Mouse (Mus musculus): ENCODE measurements at regions not wholly inside any gene's neighbourhood (a gene's known extent, or its start where the extent isn't known, plus 50 kb on each side); places are given as distances from the start of the nearest gene placed in this dataset.
"Not testable (repeated sequence)": the region's sequence is repeated elsewhere in the genome, so short reads cannot be mapped to it uniquely, and the experiment has no call there.

DNA sequence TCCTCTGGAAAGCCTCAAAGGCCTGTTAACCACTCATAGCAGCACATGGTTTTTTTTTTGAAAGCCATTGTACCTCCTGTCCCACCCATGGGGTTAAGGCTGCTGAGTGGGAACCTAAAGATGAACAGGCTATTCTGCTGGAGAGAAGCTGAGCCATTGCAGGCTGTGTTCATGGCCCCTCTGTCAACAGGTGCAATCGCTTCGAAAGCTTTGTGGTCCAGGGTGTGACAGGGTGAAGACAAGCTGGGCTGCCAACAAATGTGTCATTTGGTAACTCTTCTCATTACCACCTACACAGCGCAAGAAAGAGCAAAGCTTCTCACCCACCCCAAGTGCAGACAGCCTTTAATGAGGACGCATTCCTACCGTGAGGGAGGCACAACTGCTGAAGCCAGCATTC, 228.1 kb upstream of the Pik3r1 start:
- 70% methylated on average over 5 of the region's 5 CpGs for WGBS (ENCODE audit: insufficient replicate concordance)
- no peaks in the 10 kb centered on the region for H3K9me3 ChIP-seq (replicated peaks)
- no peaks in the 10 kb centered on the region for H3K4me1 ChIP-seq (replicated peaks)
- no peak for DNase-seq
- H3K9ac ChIP-seq = no peak overlapping the region
- no peaks in the 10 kb centered on the region for H3K27me3 ChIP-seq
- no peaks in the 10 kb centered on the region for H3K36me3 ChIP-seq
- no peak overlapping the region for H3K4me2 ChIP-seq
- no peak overlapping the region for H3K4me3 ChIP-seq (replicated peaks)
- no peak overlapping the region for H3K27ac ChIP-seq
- no peak for ATAC-seq (ENCODE audit: low read depth)

DNA sequence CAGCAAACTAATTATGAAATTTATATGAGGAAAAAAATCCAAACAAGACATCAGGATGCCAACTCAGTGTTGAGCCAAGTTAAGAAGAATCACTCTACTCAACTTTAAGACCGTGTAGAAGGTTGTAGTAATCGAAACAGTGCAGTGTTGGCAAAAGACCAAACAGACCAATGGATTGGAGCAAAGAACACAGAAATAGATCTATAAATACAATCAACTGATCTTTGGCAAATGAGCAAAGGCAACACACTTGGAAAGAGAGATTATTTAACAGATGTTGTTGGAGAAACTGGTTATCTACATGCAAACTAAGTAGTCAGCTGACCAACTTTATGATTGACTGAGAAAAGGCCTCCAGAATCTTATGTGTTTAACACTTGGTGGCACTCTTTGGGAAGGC, 229.4 kb upstream of the Pik3r1 start:
- ATAC-seq (ENCODE audit: low read depth) (no peak), DNase-seq (no peak)
- Histone ChIP-seq H3K4me2 (no peak overlapping the region), H3K36me3 (no peaks in the 10 kb centered on the region), H3K4me3 (replicated peaks) (no peak overlapping the region), H3K4me1 (replicated peaks) (no peaks in the 10 kb centered on the region), H3K9me3 (replicated peaks) (no peaks in the 10 kb centered on the region), H3K27me3 (no peaks in the 10 kb centered on the region), H3K27ac (no peak overlapping the region), H3K9ac (no peak overlapping the region)
- 76% methylated on average over 2 of the region's 2 CpGs for WGBS (ENCODE audit: insufficient replicate concordance)

DNA sequence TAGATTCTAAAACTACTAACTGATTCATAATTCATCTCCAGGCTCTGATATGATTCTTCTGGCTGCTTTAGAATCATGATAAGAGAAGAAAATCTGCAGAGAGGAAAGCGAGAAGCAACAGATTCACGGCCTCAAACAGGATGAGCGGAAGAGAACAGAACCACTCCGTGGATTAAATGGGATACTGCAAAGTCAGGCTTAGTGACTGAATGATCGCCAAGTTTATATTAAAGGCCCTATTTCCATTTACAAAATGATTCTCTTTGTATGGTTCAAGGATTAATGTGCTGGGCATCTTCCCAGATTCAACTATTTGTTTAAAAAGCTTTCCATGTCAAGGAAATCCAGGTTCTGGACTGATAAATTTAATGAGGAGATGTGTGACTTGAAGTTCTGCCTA, 238.5 kb upstream of the Pik3r1 start:
- Histone ChIP-seq H3K27ac (no peak overlapping the region), H3K27me3 (no peaks in the 10 kb centered on the region), H3K9me3 (replicated peaks) (no peaks in the 10 kb centered on the region), H3K9ac (no peak overlapping the region), H3K36me3 (no peaks in the 10 kb centered on the region), H3K4me1 (replicated peaks) (no peaks in the 10 kb centered on the region), H3K4me3 (replicated peaks) (no peak overlapping the region), H3K4me2 (no peak overlapping the region)
- DNase-seq (no peak), ATAC-seq (ENCODE audit: low read depth) (no peak)
- 70% methylated on average over 5 of the region's 5 CpGs for WGBS (ENCODE audit: insufficient replicate concordance)

DNA sequence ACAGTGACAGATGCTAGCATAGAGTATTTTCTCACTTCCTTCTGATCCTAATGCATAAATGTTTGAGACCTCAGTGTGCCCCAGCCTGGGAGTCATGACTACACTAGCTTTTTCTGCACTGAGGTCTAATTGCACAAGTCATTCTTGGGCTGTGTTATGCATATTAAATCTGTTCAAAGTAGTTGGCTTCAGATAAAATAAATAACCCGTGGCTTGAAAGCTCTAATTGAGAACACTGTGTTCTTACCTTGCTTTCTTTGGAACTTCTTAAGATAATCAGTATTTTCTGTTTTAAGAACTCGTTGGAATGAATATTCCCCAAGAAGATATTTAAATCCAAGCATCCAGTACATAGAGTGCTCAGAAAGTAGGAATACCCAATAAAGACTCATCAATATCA, 243.9 kb upstream of the Pik3r1 start:
- H3K4me3 ChIP-seq (replicated peaks) = no peak overlapping the region
- no peaks in the 10 kb centered on the region for H3K9me3 ChIP-seq (replicated peaks)
- no peaks in the 10 kb centered on the region for H3K4me1 ChIP-seq (replicated peaks)
- WGBS (ENCODE audit: insufficient replicate concordance) = 49% methylated on average over 2 of the region's 2 CpGs
- no peak overlapping the region for H3K4me2 ChIP-seq
- H3K9ac ChIP-seq = no peak overlapping the region
- ATAC-seq (ENCODE audit: low read depth) (no peak), DNase-seq (no peak)
- no peaks in the 10 kb centered on the region for H3K27me3 ChIP-seq
- no peak overlapping the region for H3K27ac ChIP-seq
- no peaks in the 10 kb centered on the region for H3K36me3 ChIP-seq

DNA sequence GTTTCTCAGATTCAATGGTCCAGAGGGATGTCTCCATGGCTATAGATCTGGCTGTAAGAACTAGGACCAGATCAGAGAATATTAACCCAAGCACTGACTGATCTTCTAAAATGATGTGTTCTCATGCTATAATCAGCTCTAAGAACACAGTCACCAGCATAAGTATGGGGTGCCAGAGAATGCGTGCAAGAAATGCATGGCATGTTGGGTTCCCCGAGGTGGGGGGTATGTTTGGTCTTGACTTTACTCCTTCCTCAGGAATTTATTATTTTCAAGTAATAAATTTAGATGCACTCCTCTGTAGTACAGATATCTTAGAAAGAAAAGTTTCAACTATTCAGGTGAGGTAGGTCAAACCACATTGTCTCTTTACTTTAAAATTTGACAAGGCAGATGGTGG, 246.5 kb upstream of the Pik3r1 start:
- Histone ChIP-seq H3K9me3 (replicated peaks) (no peaks in the 10 kb centered on the region), H3K4me2 (no peak overlapping the region), H3K27ac (no peak overlapping the region), H3K36me3 (no peaks in the 10 kb centered on the region), H3K4me3 (replicated peaks) (no peak overlapping the region), H3K4me1 (replicated peaks) (no peaks in the 10 kb centered on the region), H3K27me3 (no peaks in the 10 kb centered on the region), H3K9ac (no peak overlapping the region)
- 77% methylated on average over 2 of the region's 2 CpGs for WGBS (ENCODE audit: insufficient replicate concordance)
- DNase-seq (no peak), ATAC-seq (ENCODE audit: low read depth) (no peak)

DNA sequence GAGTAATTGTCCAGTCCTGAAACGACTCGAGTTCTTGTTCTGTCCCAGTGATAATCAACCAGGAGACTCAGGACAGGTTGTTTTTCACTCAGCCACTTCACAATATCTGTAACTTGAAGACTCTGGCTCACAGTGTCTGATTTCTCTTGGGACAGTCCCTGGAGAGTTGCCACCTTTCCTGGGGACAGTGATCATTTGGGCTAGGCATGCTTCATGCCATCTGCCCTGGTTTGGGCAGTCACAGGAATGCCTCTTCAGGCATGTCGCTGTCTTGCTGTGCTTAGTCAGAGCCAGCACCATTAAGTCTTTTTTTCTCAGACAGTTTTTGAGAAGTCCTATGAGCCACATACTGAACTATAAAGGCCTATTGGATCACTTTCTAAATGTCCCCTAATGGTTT, 246.9 kb upstream of the Pik3r1 start:
- Histone ChIP-seq H3K36me3 (no peaks in the 10 kb centered on the region), H3K9ac (no peak overlapping the region), H3K27me3 (no peaks in the 10 kb centered on the region), H3K9me3 (replicated peaks) (no peaks in the 10 kb centered on the region), H3K4me1 (replicated peaks) (no peaks in the 10 kb centered on the region), H3K4me3 (replicated peaks) (no peak overlapping the region), H3K4me2 (no peak overlapping the region), H3K27ac (no peak overlapping the region)
- ATAC-seq (ENCODE audit: low read depth) (no peak), DNase-seq (no peak)
- 66% methylated on average over 3 of the region's 3 CpGs for WGBS (ENCODE audit: insufficient replicate concordance)

DNA sequence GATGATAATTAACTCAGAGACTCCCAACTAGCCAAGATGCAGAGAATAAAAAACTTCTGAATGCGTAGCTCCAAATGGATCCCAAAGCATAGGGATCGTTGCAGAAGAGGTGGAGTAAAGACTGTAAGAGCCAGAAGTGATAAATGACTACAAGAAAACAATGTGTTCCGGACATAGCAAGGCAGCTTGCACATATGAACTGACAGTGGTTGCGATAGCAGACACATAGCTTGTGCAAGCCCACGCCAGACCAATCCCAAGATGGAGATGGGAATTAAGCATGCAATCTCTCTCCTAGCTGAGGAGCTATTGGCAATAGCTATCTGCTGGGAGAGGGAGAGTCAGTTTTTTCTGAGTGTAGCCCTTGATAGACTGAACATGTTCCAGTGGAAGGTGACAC, 248.5 kb upstream of the Pik3r1 start:
- no peaks in the 10 kb centered on the region for H3K9me3 ChIP-seq (replicated peaks)
- 70% methylated on average over 5 of the region's 5 CpGs for WGBS (ENCODE audit: insufficient replicate concordance)
- no peak overlapping the region for H3K27ac ChIP-seq
- DNase-seq = no peak
- no peaks in the 10 kb centered on the region for H3K27me3 ChIP-seq
- no peak overlapping the region for H3K4me3 ChIP-seq (replicated peaks)
- ATAC-seq (ENCODE audit: low read depth) = no peak
- H3K4me1 ChIP-seq (replicated peaks) = no peaks in the 10 kb centered on the region
- H3K4me2 ChIP-seq = no peak overlapping the region
- H3K9ac ChIP-seq = no peak overlapping the region
- no peaks in the 10 kb centered on the region for H3K36me3 ChIP-seq

DNA sequence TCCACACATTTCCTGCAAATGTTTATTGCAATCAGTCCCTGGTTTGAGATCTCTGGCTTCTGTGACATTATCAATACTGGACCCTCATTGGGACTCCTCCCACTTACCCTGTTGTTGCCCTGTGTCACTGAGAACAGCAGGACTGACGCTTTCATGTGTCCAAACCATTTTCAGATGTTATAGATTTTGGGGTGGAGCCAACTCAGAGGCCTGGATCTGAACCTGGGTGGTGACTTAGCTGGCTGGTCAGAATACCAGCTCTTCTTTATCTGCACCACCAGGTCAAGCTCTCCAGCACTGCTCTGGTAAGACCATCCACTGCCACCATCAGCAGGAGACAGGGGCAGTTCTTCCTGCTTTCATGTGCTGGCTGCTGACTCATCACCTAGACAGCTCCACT, 254.3 kb upstream of the Pik3r1 start:
- Histone ChIP-seq H3K4me3 (replicated peaks) (no peak overlapping the region), H3K9ac (no peak overlapping the region), H3K9me3 (replicated peaks) (no peaks in the 10 kb centered on the region), H3K4me2 (no peak overlapping the region), H3K27ac (no peak overlapping the region), H3K36me3 (no peaks in the 10 kb centered on the region), H3K27me3 (no peaks in the 10 kb centered on the region), H3K4me1 (replicated peaks) (no peaks in the 10 kb centered on the region)
- 61% methylated on average over 1 of the region's 1 CpGs for WGBS (ENCODE audit: insufficient replicate concordance)
- ATAC-seq (ENCODE audit: low read depth) (no peak), DNase-seq (no peak)

DNA sequence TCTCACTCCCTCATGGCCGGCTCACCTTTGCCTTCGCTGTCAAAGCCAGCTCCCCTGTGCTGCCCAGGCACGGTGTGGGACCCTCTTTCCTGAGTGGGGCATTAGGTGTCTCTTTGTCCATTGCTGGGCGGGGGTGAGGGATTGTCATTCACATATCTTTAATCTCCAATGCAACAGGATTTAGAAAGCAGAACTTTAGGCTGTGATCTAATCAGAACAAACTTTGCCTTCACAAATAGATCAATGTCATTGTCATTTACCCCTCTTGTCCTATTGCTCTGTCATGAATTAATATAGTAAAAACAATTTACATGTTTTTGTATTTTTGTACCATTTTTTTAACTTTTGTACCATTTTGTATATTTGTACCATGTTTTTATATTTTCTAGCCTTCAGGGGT, 254.7 kb upstream of the Pik3r1 start:
- H3K4me3 ChIP-seq (replicated peaks) = no peak overlapping the region
- no peaks in the 10 kb centered on the region for H3K4me1 ChIP-seq (replicated peaks)
- no peaks in the 10 kb centered on the region for H3K36me3 ChIP-seq
- DNase-seq (no peak), ATAC-seq (ENCODE audit: low read depth) (no peak)
- H3K9me3 ChIP-seq (replicated peaks) = no peaks in the 10 kb centered on the region
- H3K4me2 ChIP-seq = no peak overlapping the region
- 58% methylated on average over 4 of the region's 4 CpGs for WGBS (ENCODE audit: insufficient replicate concordance)
- H3K27ac ChIP-seq = no peak overlapping the region
- H3K9ac ChIP-seq = no peak overlapping the region
- H3K27me3 ChIP-seq = no peaks in the 10 kb centered on the region

DNA sequence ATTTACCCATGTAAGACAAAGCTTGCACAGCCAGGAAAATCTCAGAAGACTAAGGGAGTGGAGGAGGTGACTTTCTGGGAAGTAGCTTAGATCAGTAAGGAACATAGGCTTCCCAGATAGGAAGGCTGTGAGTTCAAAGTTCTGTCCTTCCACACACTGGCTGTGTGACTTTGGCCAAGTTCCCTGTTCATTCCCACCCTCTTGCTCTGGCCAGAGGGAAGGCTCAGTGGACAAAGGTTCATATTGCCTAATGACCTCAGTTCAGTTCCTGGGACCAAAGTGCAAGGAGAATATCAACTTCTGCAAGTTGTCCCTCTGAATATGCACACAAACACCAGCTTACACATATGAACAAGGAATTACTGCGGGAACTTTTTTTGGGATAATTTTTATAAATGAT, 255.6 kb upstream of the Pik3r1 start:
- Histone ChIP-seq H3K27me3 (no peaks in the 10 kb centered on the region), H3K4me3 (replicated peaks) (no peak overlapping the region), H3K4me2 (no peak overlapping the region), H3K9me3 (replicated peaks) (no peaks in the 10 kb centered on the region), H3K27ac (no peak overlapping the region), H3K36me3 (no peaks in the 10 kb centered on the region), H3K4me1 (replicated peaks) (no peaks in the 10 kb centered on the region), H3K9ac (no peak overlapping the region)
- 76% methylated on average over 1 of the region's 1 CpGs for WGBS (ENCODE audit: insufficient replicate concordance)
- ATAC-seq (ENCODE audit: low read depth) (no peak), DNase-seq (no peak)

DNA sequence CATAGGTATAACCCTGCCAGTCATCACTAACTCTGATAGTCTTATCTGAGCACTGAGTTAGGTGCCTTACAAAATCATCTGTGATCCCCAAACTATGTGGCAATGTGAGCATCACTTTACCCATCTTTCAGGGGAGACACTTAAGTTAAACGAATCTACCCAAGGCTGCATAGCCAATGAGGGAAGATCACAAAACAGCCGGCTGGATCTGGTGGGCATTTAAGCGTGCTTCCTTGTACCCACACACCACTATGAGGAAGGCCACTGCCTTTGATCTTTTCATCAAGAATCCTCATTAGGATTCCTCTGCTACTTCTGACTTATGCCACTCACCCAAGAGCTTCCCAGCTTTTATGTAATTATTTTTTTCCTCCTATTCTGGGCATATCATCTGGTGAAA, 257.1 kb upstream of the Pik3r1 start:
- no peaks in the 10 kb centered on the region for H3K4me1 ChIP-seq (replicated peaks)
- no peak overlapping the region for H3K27ac ChIP-seq
- ATAC-seq (ENCODE audit: low read depth) (no peak), DNase-seq (no peak)
- no peak overlapping the region for H3K4me3 ChIP-seq (replicated peaks)
- no peaks in the 10 kb centered on the region for H3K36me3 ChIP-seq
- H3K27me3 ChIP-seq = no peaks in the 10 kb centered on the region
- H3K9me3 ChIP-seq (replicated peaks) = no peaks in the 10 kb centered on the region
- no peak overlapping the region for H3K9ac ChIP-seq
- no peak overlapping the region for H3K4me2 ChIP-seq
- WGBS (ENCODE audit: insufficient replicate concordance) = 69% methylated on average over 3 of the region's 3 CpGs

DNA sequence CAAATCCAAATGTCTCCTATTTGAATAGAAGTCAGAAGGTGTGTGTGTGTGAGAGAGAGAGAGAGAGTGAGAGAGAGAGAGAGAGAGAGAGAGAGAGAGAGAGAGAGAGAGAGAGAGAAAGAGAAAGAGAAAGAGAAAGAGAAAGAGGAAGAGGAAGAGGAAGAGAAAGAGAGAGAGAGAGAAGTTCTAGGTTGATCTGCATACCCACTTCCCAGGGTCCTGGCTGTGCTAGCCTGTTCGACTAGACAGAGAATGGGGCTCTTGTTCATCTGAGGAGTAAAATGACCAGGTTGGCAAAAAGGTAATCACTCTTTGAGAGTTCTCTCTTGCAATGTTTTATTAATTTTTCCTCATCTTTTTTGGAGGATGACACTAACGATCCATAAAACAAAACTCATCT, 257.5 kb upstream of the Pik3r1 start:
- H3K4me3 ChIP-seq (replicated peaks); ATAC-seq (ENCODE audit: low read depth); DNase-seq; H3K4me2 ChIP-seq; H3K27ac ChIP-seq; H3K27me3 ChIP-seq; H3K9ac ChIP-seq; H3K9me3 ChIP-seq (replicated peaks); H3K4me1 ChIP-seq (replicated peaks); H3K36me3 ChIP-seq: not testable (repeated sequence)
- 53% methylated on average over 2 of the region's 2 CpGs for WGBS (ENCODE audit: insufficient replicate concordance)

DNA sequence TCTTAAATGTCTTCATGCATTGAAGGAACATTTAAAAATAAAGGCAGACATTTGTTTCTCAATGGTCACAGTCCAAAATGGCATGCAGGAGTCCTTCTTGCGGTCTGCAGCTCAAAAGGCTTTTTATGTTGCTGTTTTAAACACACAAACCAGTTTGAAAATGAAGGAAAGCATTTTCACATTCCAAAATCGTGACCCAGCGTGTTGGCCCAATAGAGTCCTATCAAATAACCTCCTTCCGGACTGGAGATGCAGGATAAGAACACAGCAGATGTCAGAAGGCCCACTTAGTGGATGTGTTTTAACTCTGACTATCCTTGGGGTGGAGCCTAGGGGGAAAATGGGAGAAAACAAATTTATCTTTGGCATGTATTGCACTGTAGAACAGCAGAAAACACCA, 263.4 kb upstream of the Pik3r1 start:
- WGBS (ENCODE audit: insufficient replicate concordance) = 60% methylated on average over 4 of the region's 4 CpGs
- no peak for ATAC-seq (ENCODE audit: low read depth)
- no peak overlapping the region for H3K27ac ChIP-seq

More for the DNA sequence above, 263.4 kb upstream of the Pik3r1 start:
- no peak overlapping the region for H3K4me2 ChIP-seq
- no peaks in the 10 kb centered on the region for H3K36me3 ChIP-seq
- no peaks in the 10 kb centered on the region for H3K4me1 ChIP-seq (replicated peaks)
- no peak for DNase-seq
- H3K9me3 ChIP-seq (replicated peaks) = no peaks in the 10 kb centered on the region
- no peak overlapping the region for H3K4me3 ChIP-seq (replicated peaks)
- H3K27me3 ChIP-seq = no peaks in the 10 kb centered on the region
- no peak overlapping the region for H3K9ac ChIP-seq

All from liver, embryonic 13.5 days (tissue).